Mouse (Mus musculus) G1E (cell line): ENCODE measurements at regions not wholly inside any gene's neighbourhood (a gene's known extent, or its start where the extent isn't known, plus 50 kb on each side); places are given as distances from the start of the nearest gene placed in this dataset.

Source experiments
- ATAC-seq: 2 replicates; pipeline ENCODE4 v1.8.0; 2016; ENCODE audit warnings: mild to moderate bottlenecking; ENCODE audit not compliant: insufficient number of reproducible peaks, poor library complexity, low FRiP score, severe bottlenecking; ENCODE audit errors: extremely low read depth
- DNase-seq: peaks from one replicate; pipeline ENCODE4 v3.0.0; 2012; ENCODE audit warnings: low spot score
- H3K27me3 ChIP-seq: 2 replicates; pipeline ENCODE4 v1.6.1; 2012; ENCODE audit warnings: mild to moderate bottlenecking, low read length, inconsistent platforms; ENCODE audit not compliant: insufficient read depth
- H3K36me3 ChIP-seq: replicated peaks from 2 replicates; pipeline ENCODE3; 2012; ENCODE audit warnings: mild to moderate bottlenecking, inconsistent platforms
- H3K4me1 ChIP-seq: 2 replicates; pipeline ENCODE4 v1.6.1; 2012; ENCODE audit warnings: low read depth, low read length, inconsistent platforms, mixed read lengths; ENCODE audit not compliant: insufficient read depth
- H3K4me3 ChIP-seq: 2 replicates; pipeline ENCODE4 v1.5.1; 2012; ENCODE audit warnings: low read depth, mild to moderate bottlenecking, inconsistent platforms, low read length, moderate library complexity, mixed read lengths
- H3K9me3 ChIP-seq: replicated peaks from 2 replicates; pipeline ENCODE4 v1.6.1; 2012; ENCODE audit warnings: inconsistent platforms
- CTCF ChIP-seq: IDR thresholded peaks from 2 replicates; pipeline ENCODE4 v1.5.1; 2012; ENCODE audit warnings: low read depth, low read length, inconsistent platforms, mixed read lengths
- GATA1 ChIP-seq: IDR thresholded peaks from 2 replicates; pipeline ENCODE4 v1.6.1; 2012; ENCODE audit warnings: borderline replicate concordance, low read length, inconsistent platforms, mixed read lengths
- GATA2 ChIP-seq: IDR thresholded peaks from 2 replicates; pipeline ENCODE4 v1.6.1; 2012; ENCODE audit warnings: low read depth, low read length, inconsistent platforms, borderline replicate concordance
- POLR2AphosphoS5 ChIP-seq: IDR thresholded peaks from 2 replicates; pipeline ENCODE4 v1.6.1; 2012; ENCODE audit warnings: low read depth, low read length, inconsistent platforms; ENCODE audit not compliant: insufficient replicate concordance
- TAL1 ChIP-seq: conservative IDR thresholded peaks from 2 replicates; pipeline ENCODE4 v1.6.1; 2012; ENCODE audit warnings: low read depth, low read length, inconsistent platforms, mixed read lengths

- no peak for ATAC-seq
- DNase-seq, result peak; percentile 32
- Histone ChIP-seq H3K4me3 (peak overlapping the region; percentile 25; the same call in 1 of the 2 replicates), H3K27me3 (no peaks in the 10 kb centered on the region), H3K4me1 (peaks cover 45% of the 10 kb centered on the region), H3K9me3 (peaks cover 3% of the 10 kb centered on the region), H3K36me3 (peaks cover 2% of the 10 kb centered on the region)
- TF ChIP-seq GATA2 (no peak), GATA1 (no peak)
Measured at GRCm38 (mm10) chr5:75808551-75809332, 169.5 kb downstream of the Kdr start.

- ATAC-seq, result no peak
- H3K9me3 ChIP-seq, result peaks cover 3% of the 10 kb centered on the region
- DNase-seq, result no peak
- peaks cover 66% of the 10 kb centered on the region for H3K4me1 ChIP-seq
- peaks cover 2% of the 10 kb centered on the region for H3K36me3 ChIP-seq
- no peak for TF ChIP-seq GATA2
- TF ChIP-seq GATA1, result no peak
- TF ChIP-seq POLR2AphosphoS5, result no peak
- no peak for TF ChIP-seq TAL1
- no peak for TF ChIP-seq CTCF
- no peak overlapping the region for H3K4me3 ChIP-seq
- H3K27me3 ChIP-seq, result no peaks in the 10 kb centered on the region
Measured at GRCm38 (mm10) chr5:75805011-75805410, 173.2 kb downstream of the Kdr start.

GRCm38 (mm10) chr5:75804340-75804739, 173.9 kb downstream of the Kdr start:
- peak; percentile 70 for ATAC-seq
- TF ChIP-seq POLR2AphosphoS5 (no peak), GATA2 (no peak), CTCF (no peak), TAL1 (no peak), GATA1 (no peak)
- H3K27me3 ChIP-seq, result no peaks in the 10 kb centered on the region
- H3K36me3 ChIP-seq, result peaks cover 2% of the 10 kb centered on the region
- peaks cover 3% of the 10 kb centered on the region for H3K9me3 ChIP-seq
- peaks cover 68% of the 10 kb centered on the region for H3K4me1 ChIP-seq
- no peak for DNase-seq
- no peak overlapping the region for H3K4me3 ChIP-seq

- ATAC-seq (no peak), DNase-seq (no peak)
- H3K36me3 ChIP-seq, result peaks cover 2% of the 10 kb centered on the region
- H3K9me3 ChIP-seq, result peaks cover 3% of the 10 kb centered on the region
- peaks cover 59% of the 10 kb centered on the region for H3K4me1 ChIP-seq
- H3K27me3 ChIP-seq, result no peaks in the 10 kb centered on the region
- H3K4me3 ChIP-seq, result no peak overlapping the region
- TF ChIP-seq CTCF (no peak), GATA2 (no peak), GATA1 (no peak), POLR2AphosphoS5 (no peak), TAL1 (no peak)
Measured at GRCm38 (mm10) chr5:75803012-75803411, 175.2 kb downstream of the Kdr start.

GRCm38 (mm10) chr5:75800040-75800989, 177.9 kb downstream of the Kdr start:
- Histone ChIP-seq H3K27me3 (no peaks in the 10 kb centered on the region), H3K4me1 (peaks cover 48% of the 10 kb centered on the region), H3K9me3 (no peaks in the 10 kb centered on the region), H3K4me3 (no peak overlapping the region; the same call in 1 of the 2 replicates), H3K36me3 (no peaks in the 10 kb centered on the region)
- TF ChIP-seq GATA2, result no peak
- 0 out of 2 replicates have a peak, but pooled peaks have one; percentile 16 for TF ChIP-seq TAL1
- no peak for DNase-seq
- ATAC-seq, result peak; percentile 31; the same call in 1 of the 2 replicates

- no peak for DNase-seq
- H3K4me3 ChIP-seq, result no peak overlapping the region; the same call in 1 of the 2 replicates
- no peak for ATAC-seq
- no peaks in the 10 kb centered on the region for H3K27me3 ChIP-seq
- H3K9me3 ChIP-seq, result no peaks in the 10 kb centered on the region
- H3K4me1 ChIP-seq, result peaks cover 42% of the 10 kb centered on the region
- H3K36me3 ChIP-seq, result no peaks in the 10 kb centered on the region
- no peak for TF ChIP-seq TAL1
- no peak for TF ChIP-seq POLR2AphosphoS5
- TF ChIP-seq GATA1, result no peak
- no peak for TF ChIP-seq CTCF
- no peak for TF ChIP-seq GATA2
Measured at GRCm38 (mm10) chr5:75799627-75800026, 178.6 kb downstream of the Kdr start.

- ATAC-seq, result no peak
Measured at GRCm38 (mm10) chr5:75793184-75793583, 185.1 kb downstream of the Kdr start.

More at GRCm38 (mm10) chr5:75793184-75793583, 185.1 kb downstream of the Kdr start:
- peaks cover 20% of the 10 kb centered on the region for H3K4me1 ChIP-seq
- TF ChIP-seq POLR2AphosphoS5 (no peak), TAL1 (no peak), GATA1 (no peak), GATA2 (no peak), CTCF (no peak)
- H3K4me3 ChIP-seq, result no peak overlapping the region
- 0 out of 2 replicates have a peak, but pooled peaks cover 2% of the 10 kb centered on the region for H3K9me3 ChIP-seq
- no peaks in the 10 kb centered on the region for H3K27me3 ChIP-seq
- no peaks in the 10 kb centered on the region for H3K36me3 ChIP-seq
- DNase-seq, result no peak
